Mouse (Mus musculus) inflammation-experienced regulatory T-cells, adult 6 months (primary cell): ENCODE measurements around the gene Cdh4. TPM values are rescaled to one million over a fixed set of nuclear protein-coding genes. Genes with fewer than 3 reads are reported as not detected.

Experiments used
- ATAC-seq: one replicate; pipeline ENCODE4 v1.8.0; 2017
- polyA plus RNA-seq, 3 experiments: library from polyadenylated mRNA; unstranded; fragments of 100-300 nt; shearing (Covaris generic); gene quantifications; one replicate each; pipeline ENCODE4 v1.2.1; 2017

The Cdh4 gene
- polyA plus RNA-seq, 3 experiments from 2014 or later, result not detected

- no peak for ATAC-seq
These were observed 300.6 kb downstream of the Cdh4 start for GRCm38 (mm10) chr2:179742828-179743227.

DNA sequence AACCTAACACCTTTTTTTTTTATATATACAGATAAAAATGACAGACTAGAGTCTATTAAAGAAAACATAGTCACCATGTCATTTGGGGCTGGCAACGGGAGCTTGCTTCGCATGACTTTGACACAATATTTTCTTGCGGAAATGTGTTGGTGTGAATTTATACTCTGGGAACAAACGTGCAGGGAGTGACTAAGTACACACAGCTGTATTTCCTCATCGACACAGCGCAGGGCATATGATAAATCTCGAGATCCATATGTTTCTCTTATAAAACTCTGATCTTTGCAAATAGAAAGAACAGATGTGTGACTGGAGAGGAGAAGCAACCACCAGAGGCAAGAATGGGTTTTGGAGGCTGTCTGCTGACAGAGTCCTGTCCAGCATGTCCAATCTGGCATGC lies 304.3 kb downstream of the Cdh4 start:
- no peak for ATAC-seq

DNA sequence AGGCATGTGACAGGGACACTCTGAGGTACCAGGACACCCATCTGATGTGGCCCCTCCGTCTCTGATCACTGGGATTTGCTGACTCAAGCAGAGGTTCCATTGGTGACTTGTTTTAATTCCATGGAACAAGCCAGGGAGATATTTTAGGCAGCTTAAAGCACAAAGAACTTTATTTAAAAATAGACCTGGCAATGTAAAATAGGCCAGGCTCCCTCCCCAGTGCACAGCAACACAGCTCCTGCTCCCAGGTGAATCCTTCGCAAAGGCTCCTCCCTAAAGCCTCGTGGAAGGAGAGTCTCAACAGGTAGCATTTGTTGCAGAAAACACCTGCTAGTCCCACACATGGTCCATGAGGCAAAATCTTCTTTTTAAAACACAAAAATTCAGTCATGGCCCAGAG lies 307.2 kb downstream of the Cdh4 start:
- ATAC-seq, result no peak

- no peak for ATAC-seq
These were observed 311.6 kb downstream of the Cdh4 start for GRCm38 (mm10) chr2:179753811-179754210.

- no peak for ATAC-seq
These were observed 312.5 kb downstream of the Cdh4 start for GRCm38 (mm10) chr2:179754776-179755175.

DNA sequence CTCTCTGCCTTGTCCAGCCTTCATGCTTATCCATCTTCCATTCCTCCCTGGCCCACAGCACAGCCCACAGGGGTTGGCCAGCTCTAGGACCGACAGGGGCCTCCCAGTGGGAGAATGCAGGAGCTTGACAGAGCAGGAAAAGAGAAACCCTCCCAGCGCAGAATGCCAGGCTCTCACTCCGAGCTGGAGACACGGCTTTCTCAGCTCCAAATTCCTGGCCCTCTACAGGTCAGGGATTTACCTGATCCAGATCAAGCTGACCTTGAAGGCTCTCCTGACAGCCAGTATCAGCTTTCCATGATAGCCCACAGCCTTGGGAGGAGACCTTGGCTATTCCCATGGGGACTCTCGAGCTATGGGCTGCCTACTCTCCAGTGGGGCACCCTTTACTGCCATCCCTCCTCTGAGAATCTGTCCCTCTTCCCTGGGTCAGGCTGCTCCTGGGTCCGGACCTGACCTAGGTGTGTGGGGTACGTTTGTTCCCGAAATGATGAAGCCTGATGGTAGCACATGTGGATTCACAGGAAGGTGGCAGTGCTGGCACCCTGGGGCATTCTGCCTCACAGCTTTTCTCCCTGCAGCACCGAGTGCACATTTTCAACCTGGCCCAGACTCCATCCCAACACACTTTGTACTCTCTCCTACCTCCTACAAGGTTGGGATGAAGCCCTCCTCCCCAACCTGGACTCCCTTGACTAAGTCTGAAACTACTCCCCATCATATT lies 319.6 kb downstream of the Cdh4 start:
- no peak for ATAC-seq

DNA sequence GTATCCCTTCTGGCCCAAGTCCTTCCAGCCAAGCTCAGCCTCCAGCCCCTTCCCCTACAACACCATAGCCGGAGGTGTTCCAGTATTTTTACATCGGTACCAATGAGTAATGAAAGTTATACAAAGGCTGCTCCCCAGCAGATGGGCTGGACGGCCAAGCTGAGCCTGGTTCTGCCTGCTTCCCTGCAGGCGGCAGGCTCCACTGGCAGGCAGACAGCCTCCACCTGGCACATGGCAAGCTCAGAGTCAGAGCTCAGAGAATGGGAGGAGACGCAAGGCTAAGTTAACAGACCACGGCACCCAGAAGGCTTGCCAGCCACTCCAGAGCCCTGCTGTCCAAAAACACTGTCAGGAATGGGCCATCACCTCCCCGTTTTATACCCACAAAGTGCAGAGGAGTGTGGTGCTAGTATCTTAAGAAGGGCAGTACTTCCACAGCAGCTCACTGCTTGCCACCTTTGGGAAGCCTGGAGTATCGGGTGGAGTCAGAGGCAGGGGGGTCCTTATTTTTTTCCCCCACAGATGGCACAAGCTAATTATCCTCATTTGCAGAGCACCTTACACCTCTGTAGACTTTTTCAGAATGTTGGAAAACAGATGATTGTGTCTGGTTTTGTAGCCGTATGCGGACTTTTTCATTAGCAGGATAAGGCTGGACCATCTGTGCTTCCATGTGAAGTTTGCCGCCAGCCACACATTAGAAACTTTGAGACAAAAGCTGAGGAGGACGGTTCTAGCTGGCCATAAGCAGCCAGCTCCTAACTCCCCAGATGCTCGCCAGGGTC lies 320.5 kb downstream of the Cdh4 start:
- no peak for ATAC-seq

DNA sequence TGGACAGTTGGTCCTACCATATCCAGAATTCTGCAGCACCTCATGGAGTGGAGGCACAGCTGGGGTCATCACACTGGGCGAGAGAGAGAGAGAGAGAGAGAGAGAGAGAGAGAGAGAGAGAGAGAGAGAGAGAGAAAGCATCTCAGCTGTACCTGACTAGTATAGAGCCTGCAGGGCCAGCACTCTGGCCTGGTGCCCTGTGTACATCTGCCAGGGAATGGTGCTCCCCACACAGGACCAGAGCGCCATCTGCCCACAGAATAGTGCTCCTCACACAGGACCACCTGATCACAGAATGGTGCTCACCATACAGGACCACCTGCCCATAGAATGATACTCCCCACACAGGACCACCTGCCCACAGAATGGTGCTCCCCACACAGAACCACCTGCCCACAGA lies 322.2 kb downstream of the Cdh4 start:
- ATAC-seq, result no peak

DNA sequence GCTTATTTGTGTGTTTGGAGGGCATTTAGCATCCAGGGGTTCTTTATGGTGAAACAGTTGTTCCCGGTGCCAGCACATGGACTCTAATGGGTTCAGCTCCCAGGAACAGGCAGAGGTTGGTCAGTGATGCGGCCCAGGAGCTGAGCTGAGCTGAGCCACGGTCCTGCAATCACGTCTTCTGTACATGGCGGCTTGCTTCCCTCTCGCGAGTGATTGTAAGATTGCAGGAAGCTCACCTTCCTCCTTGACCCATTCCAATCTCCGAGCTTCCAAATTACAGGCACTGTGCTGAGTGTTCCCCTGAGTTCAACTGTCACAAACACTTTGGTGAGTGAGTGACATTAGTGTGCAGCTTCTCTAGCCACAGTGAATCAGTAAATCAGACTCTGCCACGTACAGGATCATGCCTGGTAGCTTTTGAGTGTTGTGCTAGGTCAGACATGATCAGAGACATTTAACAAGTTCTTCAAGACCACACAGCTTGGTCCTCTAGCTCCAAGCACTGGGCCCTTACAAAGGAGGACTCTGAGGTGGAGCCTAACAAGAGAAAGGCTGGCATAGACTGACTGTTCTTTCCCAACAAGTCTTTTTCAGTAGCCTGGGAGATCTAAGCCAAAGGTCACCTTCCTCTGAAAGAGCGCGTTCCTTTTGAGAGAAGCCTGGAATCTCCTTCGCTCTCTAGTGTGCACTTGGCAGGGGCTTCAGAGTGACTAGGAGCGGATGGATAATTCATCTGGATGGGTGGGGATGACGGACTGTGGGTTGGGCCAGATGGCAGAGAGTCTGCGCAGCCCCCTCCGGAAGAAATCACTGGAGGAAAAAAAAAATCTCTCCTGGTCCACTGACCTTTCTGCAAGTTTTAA lies 324.7 kb downstream of the Cdh4 start:
- ATAC-seq, result no peak

DNA sequence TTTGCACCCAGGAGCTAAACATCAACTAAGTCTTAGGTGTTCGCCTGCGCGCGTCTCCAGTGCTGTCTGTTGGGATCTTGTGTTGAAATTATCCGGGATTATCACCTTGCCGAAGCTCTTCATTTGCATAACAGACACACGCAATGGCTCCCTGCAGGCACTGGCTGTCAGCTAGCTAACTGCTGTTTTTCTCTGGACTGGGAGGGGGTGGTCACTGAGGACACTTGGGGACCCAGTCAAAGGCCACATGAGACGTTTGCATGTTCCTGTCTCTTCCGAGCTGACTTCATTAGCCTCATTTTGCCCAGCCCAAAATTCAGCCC lies 325.3 kb downstream of the Cdh4 start:
- ATAC-seq, result no peak

GRCm38 (mm10) chr2:179769137-179769536 lies 326.9 kb downstream of the Cdh4 start:
- ATAC-seq, result no peak

- no peak for ATAC-seq
These were observed 327.7 kb downstream of the Cdh4 start for GRCm38 (mm10) chr2:179769943-179770342.

GRCm38 (mm10) chr2:179774440-179775110 lies 332.3 kb downstream of the Cdh4 start:
- no peak for ATAC-seq

- no peak for ATAC-seq
These were observed 333.9 kb downstream of the Cdh4 start for GRCm38 (mm10) chr2:179775999-179776705.

DNA sequence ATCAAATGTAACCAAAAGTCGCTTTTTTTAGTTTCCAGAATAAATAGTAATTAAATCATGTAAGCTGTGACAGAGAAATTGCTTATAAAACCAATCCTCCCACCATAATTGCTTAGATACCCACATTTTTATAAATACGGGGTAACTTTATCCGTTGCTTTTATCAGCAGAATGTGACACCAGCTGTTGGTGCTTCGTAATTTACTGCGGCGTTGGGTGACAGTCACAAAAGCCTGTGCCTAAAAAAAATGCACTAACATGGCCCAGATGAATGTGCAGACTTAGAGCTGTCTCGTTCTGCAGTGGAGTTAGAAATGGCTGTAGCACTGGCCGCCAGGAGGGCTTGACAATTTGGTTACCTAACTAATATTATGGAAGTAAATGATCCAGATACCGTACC lies 337.0 kb downstream of the Cdh4 start:
- no peak for ATAC-seq

GRCm38 (mm10) chr2:179780961-179781360 lies 338.7 kb downstream of the Cdh4 start:
- ATAC-seq, result no peak

DNA sequence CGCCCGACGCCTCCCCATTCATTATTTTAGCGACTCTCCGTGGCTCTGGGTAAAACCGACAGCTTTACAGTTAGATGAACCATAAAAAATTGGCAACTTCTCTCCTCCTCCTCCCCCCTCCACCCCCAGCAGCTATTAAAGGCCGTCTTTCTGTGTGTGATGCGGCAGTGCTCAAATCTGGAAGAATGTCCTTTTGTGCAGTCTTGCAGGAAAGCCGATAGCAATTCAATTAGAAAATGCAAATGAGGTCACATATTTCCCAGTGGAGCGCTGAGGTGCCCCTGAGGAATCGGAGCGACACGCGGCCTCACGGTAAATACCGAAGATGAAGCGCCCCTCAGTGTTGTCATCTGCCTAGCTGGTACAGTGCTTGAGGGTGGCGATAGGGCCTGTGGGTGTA lies 345.0 kb downstream of the Cdh4 start:
- no peak for ATAC-seq

GRCm38 (mm10) chr2:179787797-179788196 lies 345.6 kb downstream of the Cdh4 start:
- no peak for ATAC-seq

DNA sequence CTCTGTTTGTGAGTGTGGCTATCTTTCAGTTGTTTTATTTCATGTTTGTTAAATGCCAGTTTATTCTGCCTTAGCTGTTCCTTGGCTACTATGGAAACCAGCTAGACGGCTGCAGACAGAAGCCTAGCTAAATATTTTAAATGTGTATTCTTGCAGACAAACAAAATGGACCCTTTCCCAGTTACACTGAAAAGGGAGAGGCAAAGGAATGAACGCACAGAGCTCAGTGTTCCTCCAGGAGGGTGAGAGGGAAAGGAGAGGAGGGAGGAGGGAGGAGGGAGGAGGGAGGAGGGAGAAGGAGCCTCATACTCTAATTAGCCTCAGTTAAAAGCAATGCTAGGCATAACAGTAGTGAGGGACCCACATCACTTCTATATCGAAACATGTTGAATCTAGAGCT lies 348.5 kb downstream of the Cdh4 start:
- ATAC-seq, result no peak

- ATAC-seq, result no peak
These were observed 350.3 kb downstream of the Cdh4 start for GRCm38 (mm10) chr2:179792426-179793133.

GRCm38 (mm10) chr2:179794354-179794753 lies 352.1 kb downstream of the Cdh4 start:
- ATAC-seq, result no peak

DNA sequence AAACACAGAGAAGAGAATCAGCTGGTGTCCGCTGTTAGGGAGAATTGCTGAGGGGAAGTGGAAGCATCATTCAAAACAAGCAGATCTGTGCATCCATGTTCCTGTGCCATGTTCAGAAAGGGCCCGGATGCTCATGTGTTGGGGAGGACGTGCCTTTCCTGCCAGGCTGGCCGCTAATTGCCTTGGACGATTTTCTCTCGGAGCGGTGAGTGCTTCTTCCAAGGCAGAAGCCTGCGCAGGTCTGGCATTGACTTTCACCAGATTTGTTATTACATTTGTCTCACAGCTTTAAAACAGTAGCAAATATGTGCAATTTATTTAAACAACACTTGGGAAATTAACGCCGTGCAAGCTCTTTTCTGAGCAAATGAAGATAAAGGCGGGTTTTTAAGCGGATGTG lies 353.2 kb downstream of the Cdh4 start:
- ATAC-seq, result no peak
